Comparison of ENCODE assay signal across 14 mouse cellular contexts in the genomic region with DNA sequence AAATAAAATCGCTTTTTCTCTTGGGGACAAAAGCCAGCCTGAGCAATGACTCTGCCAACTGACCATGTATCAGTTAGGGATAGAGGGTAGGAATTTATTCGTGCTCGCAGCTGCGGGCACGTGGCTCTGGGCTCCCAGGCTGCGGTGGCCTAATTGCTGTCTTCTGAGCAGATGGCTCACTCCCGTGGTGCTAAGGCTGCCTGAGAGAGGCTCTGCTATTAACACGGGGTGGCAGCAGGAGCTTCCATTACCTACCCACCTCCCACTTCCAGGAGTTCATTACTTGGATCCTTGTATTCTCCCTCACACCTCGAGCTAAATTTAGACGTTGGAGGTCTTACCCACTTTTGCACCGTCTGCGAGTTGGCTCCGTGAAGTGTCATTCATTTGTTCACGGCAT. TPM values are rescaled to one million over a fixed set of nuclear protein-coding genes. Genes with fewer than 3 reads are reported as not detected.
DNase-seq lines count a peak whose midpoint lies in the region; ATAC-seq and TF ChIP-seq lines count a peak whose summit lies in the region.
"Had no signal": no experiment of that assay in that cellular context is flagged by ENCODE, and none has a peak within 500 bp of the region (broad histone marks: within the 10 kb centered on the region; RNA-seq: fewer than 3 reads in every experiment).

No protein-coding gene starts in this region.

- TF ChIP-seq POLR2A in brain, embryonic 14.5 days (IDR thresholded peaks at IDR 0.05; ENCODE audit: borderline replicate concordance, extremely low read depth, insufficient read depth, insufficient read length, poor library complexity, severe bottlenecking) = no peak
- no peak for TF ChIP-seq POLR2A in cortical plate, adult 2 months (IDR thresholded peaks at IDR 0.05; ENCODE audit: extremely low read depth, insufficient read depth, low read length)

- no peak overlapping the region for H3K27ac ChIP-seq in heart, embryonic 11.5 days (ENCODE audit: low read depth, low read length)
- 0 out of 2 replicates have a peak overlapping the region, but pooled peaks have one; percentile 8 for H3K27ac ChIP-seq in cortical plate, adult 2 months (ENCODE audit: insufficient read depth, low read length)
- 0 out of 2 replicates have a peak overlapping the region, but pooled peaks have one; percentile 18 for H3K27ac ChIP-seq in midbrain, embryonic 15.5 days
- H3K27ac ChIP-seq in stomach, postnatal 0 days (replicated peaks) = no peak overlapping the region
- H3K27ac ChIP-seq: embryonic facial prominence, embryonic 15.5 days had no signal

- no peaks in the 10 kb centered on the region for H3K36me3 ChIP-seq in heart, embryonic 11.5 days (ENCODE audit: control insufficient read depth, insufficient read depth, low read length)
- no peaks in the 10 kb centered on the region for H3K36me3 ChIP-seq in midbrain, embryonic 15.5 days (replicated peaks)
- H3K36me3 ChIP-seq in stomach, postnatal 0 days (ENCODE audit: control insufficient read depth, insufficient read depth, low read length) = no peaks in the 10 kb centered on the region
- H3K36me3 ChIP-seq: embryonic facial prominence, embryonic 15.5 days had no signal

- peak overlapping the region; percentile 39; the same call in 1 of the 2 replicates for H3K9ac ChIP-seq in heart, embryonic 11.5 days (ENCODE audit: low read depth, low read length)
- H3K9ac ChIP-seq in midbrain, embryonic 15.5 days = no peak overlapping the region
- H3K9ac ChIP-seq in stomach, postnatal 0 days (ENCODE audit: low read length) = no peak overlapping the region
- H3K9ac ChIP-seq: embryonic facial prominence, embryonic 15.5 days had no signal

- H3K9me3 ChIP-seq in heart, embryonic 11.5 days (replicated peaks; ENCODE audit: control insufficient read depth, low read length) = no peaks in the 10 kb centered on the region
- no peaks in the 10 kb centered on the region for H3K9me3 ChIP-seq in midbrain, embryonic 15.5 days
- no peaks in the 10 kb centered on the region for H3K9me3 ChIP-seq in stomach, postnatal 0 days (ENCODE audit: control insufficient read depth, low read length)
- H3K9me3 ChIP-seq: embryonic facial prominence, embryonic 15.5 days had no signal

- no peaks in the 10 kb centered on the region for H3K27me3 ChIP-seq in heart, embryonic 11.5 days (ENCODE audit: control insufficient read depth, insufficient read depth, low read length)
- H3K27me3 ChIP-seq in midbrain, embryonic 15.5 days (replicated peaks) = no peaks in the 10 kb centered on the region
- no peaks in the 10 kb centered on the region for H3K27me3 ChIP-seq in stomach, postnatal 0 days (ENCODE audit: control insufficient read depth, insufficient read depth, low read length)
- H3K27me3 ChIP-seq: embryonic facial prominence, embryonic 15.5 days had no signal

- peaks cover 14% of the 10 kb centered on the region for H3K4me1 ChIP-seq in heart, embryonic 11.5 days (ENCODE audit: control insufficient read depth, insufficient read depth, low read length)
- H3K4me1 ChIP-seq in cortical plate, adult 2 months (ENCODE audit: control insufficient read depth, insufficient read depth, low read length) = peaks cover 13% of the 10 kb centered on the region
- H3K4me1 ChIP-seq in midbrain, embryonic 15.5 days = peaks cover 18% of the 10 kb centered on the region
- no peaks in the 10 kb centered on the region for H3K4me1 ChIP-seq in stomach, postnatal 0 days (replicated peaks; ENCODE audit: control insufficient read depth, insufficient read depth)

- no peak for ATAC-seq in heart, embryonic 11.5 days (replicated peaks; ENCODE audit: insufficient number of reproducible peaks, low FRiP score, low TSS enrichment)
- peak; percentile 50 for ATAC-seq in midbrain, embryonic 15.5 days (replicated peaks)
- no peak for ATAC-seq in stomach, postnatal 0 days (ENCODE audit: low FRiP score, low TSS enrichment)
- ATAC-seq: intestine, embryonic 16.5 days had no signal

- no peak for TF ChIP-seq CTCF in brain, embryonic 14.5 days (IDR thresholded peaks at IDR 0.05; ENCODE audit: borderline replicate concordance, extremely low read depth, insufficient read depth, insufficient read length)
- 0 out of 2 replicates have a peak, but pooled peaks have one; percentile 9 for TF ChIP-seq CTCF in cortical plate, adult 2 months (IDR thresholded peaks at IDR 0.05; ENCODE audit: extremely low read depth, insufficient read depth, low read length)
- no peak for TF ChIP-seq CTCF in stomach, postnatal 0 days (IDR thresholded peaks at IDR 0.05; ENCODE audit: low read depth)

- TF ChIP-seq EP300 in stomach, postnatal 0 days (optimal IDR thresholded peaks at IDR 0.05) = no peak

- intact Hi-C loops in heart, postnatal 14 days (cut with DNase I) = loop anchor here (5.0 kb wide), 2 partner anchors 100 to 165 kb away; no protein-coding TSS in a partner anchor

- WGBS in heart, embryonic 11.5 days (ENCODE audit: insufficient replicate concordance) = 57% methylated on average over 14 of the region's 14 CpGs
- WGBS in midbrain, embryonic 15.5 days = 58% methylated on average over 14 of the region's 14 CpGs
- 70% methylated on average over 14 of the region's 14 CpGs for WGBS in stomach, postnatal 0 days

- H3K4me3 ChIP-seq in heart, embryonic 11.5 days (ENCODE audit: low read depth, low read length) = no peak overlapping the region
- H3K4me3 ChIP-seq in cortical plate, adult 2 months (ENCODE audit: insufficient read depth, low read length) = no peak overlapping the region
- no peak overlapping the region for H3K4me3 ChIP-seq in midbrain, embryonic 15.5 days
- H3K4me3 ChIP-seq in stomach, postnatal 0 days (ENCODE audit: low read depth, low read length) = no peak overlapping the region
- H3K4me3 ChIP-seq: embryonic facial prominence, embryonic 15.5 days; myocyte had no signal

- no peak for DNase-seq in heart, postnatal 14 days
- peak; percentile 77 for DNase-seq in brain, embryonic 14.5 days (ENCODE audit: low read depth)
- DNase-seq in adrenal gland, postnatal 4 days (ENCODE audit: low spot score in 2 of 2) = no peak
- DNase-seq in gastrocnemius, adult 18-20 months (ENCODE audit: low spot score) = no peak
- no peak for DNase-seq in stomach, postnatal 0 days (ENCODE audit: low spot score)
- DNase-seq: adrenal gland, adult 2 months had no signal

- H3K4me2 ChIP-seq in heart, embryonic 11.5 days = peak overlapping the region; percentile 27
- H3K4me2 ChIP-seq in midbrain, embryonic 15.5 days = no peak overlapping the region
- H3K4me2 ChIP-seq in stomach, postnatal 0 days (replicated peaks; ENCODE audit: low read depth) = no peak overlapping the region
- H3K4me2 ChIP-seq: embryonic facial prominence, embryonic 15.5 days; liver, embryonic 11.5 days had no signal

RNA-seq across cellular contexts. Expression of gene Susd4, which starts 33.4 kb away (rescaled TPM):
- 5.4 and 5.9 TPM in 2 replicates for polyA plus RNA-seq in heart, embryonic 11.5 days (2014; fragmentation: Nextera tagmentation; extraction: Ambion mirVana)
- total RNA-seq in heart, postnatal 14 days (2021) = under 1 TPM; 0.51 to 0.60 TPM
- polyA plus RNA-seq in brain, embryonic 14.5 days (2012; rRNA removed) = 49.0 and 68.6 TPM in 2 replicates
- 128 and 136 TPM in 2 replicates for polyA plus RNA-seq in cortical plate, adult 2 months (2012; rRNA removed)
- 77.3 and 81.8 TPM in 2 replicates for polyA plus RNA-seq in midbrain, embryonic 15.5 days (2015; fragmentation: Nextera tagmentation; extraction: Ambion mirVana)
- total RNA-seq in adrenal gland, postnatal 4 days (2021) = 1 to 10 TPM; 7.9 to 9.6 TPM
- under 1 TPM; 0.18 to 0.62 TPM for total RNA-seq in gastrocnemius, adult 18-20 months (2021)
- 8.2 and 9.8 TPM in 2 replicates for polyA plus RNA-seq in stomach, postnatal 0 days (2015; fragmentation: Nextera tagmentation; extraction: Ambion mirVana)

RNA-seq across cellular contexts. Expression of gene Ccdc185, which starts 48.1 kb away (rescaled TPM):
- polyA plus RNA-seq in heart, embryonic 11.5 days (2014; fragmentation: Nextera tagmentation; extraction: Ambion mirVana) = not detected in 2 replicates
- total RNA-seq in heart, postnatal 14 days (2021) = not detected
- not detected in 2 replicates for polyA plus RNA-seq in brain, embryonic 14.5 days (2012; rRNA removed)
- polyA plus RNA-seq in cortical plate, adult 2 months (2012; rRNA removed) = not detected in 2 replicates
- polyA plus RNA-seq in midbrain, embryonic 15.5 days (2015; fragmentation: Nextera tagmentation; extraction: Ambion mirVana) = not detected in 2 replicates
- total RNA-seq in adrenal gland, postnatal 4 days (2021) = not detected
- total RNA-seq in gastrocnemius, adult 18-20 months (2021) = not detected
- polyA plus RNA-seq in stomach, postnatal 0 days (2015; fragmentation: Nextera tagmentation; extraction: Ambion mirVana) = not detected in 2 replicates
- total RNA-seq: adrenal gland, adult 2 months had no signal
- polyA plus RNA-seq: adrenal gland, adult 2 months; embryonic facial prominence, embryonic 15.5 days; liver, embryonic 11.5 days; myocyte; stomach, embryonic 16.5 days had no signal

Comparison
In these comparisons a context has a peak if more than half of its experiments do, and no peak if none do; other contexts are left out.
1. H3K27ac ChIP-seq: peak in cortical plate, adult 2 months (single experiment) and midbrain, embryonic 15.5 days (single experiment); none in heart, embryonic 11.5 days (single experiment) and stomach, postnatal 0 days (single experiment).